Mouse (Mus musculus): Measurements from ENCODE around the gene D930048N14Rik.

D930048N14Rik gene

DNA sequence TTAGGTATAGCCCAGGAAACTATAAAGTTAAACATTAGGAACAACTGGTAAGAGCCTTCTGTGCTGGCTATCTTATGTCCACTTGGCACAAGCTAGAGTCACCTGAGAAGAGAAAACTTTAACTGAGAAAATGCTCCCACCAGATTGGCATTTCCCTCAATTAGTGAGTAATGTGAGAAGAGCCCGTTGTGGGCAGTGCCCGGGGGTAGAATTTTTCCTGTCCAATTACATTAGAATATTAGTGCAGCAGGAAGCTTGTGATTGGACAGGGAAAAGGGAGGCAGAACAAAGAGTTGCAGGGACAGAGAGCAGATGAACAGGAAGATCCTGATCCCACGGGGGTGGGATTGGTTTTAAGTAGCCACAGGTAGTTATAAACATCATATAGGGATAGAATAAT, 52.1 kb downstream of the D930048N14Rik start:
- no peak for DNase-seq (ENCODE audit: low spot score)

GRCm38 (mm10) chr11:51703379-51703998, 52.7 kb downstream of the D930048N14Rik start:
- no peak for DNase-seq (ENCODE audit: low spot score)

- DNase-seq (ENCODE audit: low spot score): no peak
Observed at GRCm38 (mm10) chr11:51706451-51706850, 55.7 kb downstream of the D930048N14Rik start.

- no peak for DNase-seq (ENCODE audit: low spot score)
Observed at GRCm38 (mm10) chr11:51707080-51707479, 56.3 kb downstream of the D930048N14Rik start.
